Mouse (Mus musculus) CH12.LX (cell line): ENCODE measurements around the gene Lmna. TPM values are rescaled to one million over a fixed set of nuclear protein-coding genes. Genes with fewer than 3 reads are reported as not detected.

Source experiments
- DNase-seq: peaks from one replicate; pipeline ENCODE4 v3.0.0-alpha.2; 2013; ENCODE audit errors: extremely low read depth
- H3K27ac ChIP-seq: 2 replicates; pipeline ENCODE4 v1.5.1; 2012; ENCODE audit warnings: low read depth, mild to moderate bottlenecking, control low read depth, moderate library complexity; ENCODE audit not compliant: insufficient read depth
- H3K27me3 ChIP-seq: replicated peaks from 2 replicates; pipeline ENCODE3; 2012; ENCODE audit warnings: inconsistent platforms
- H3K36me3 ChIP-seq, 2 experiments: replicated peaks in 1 of 2; 2 replicates each; pipeline versions ENCODE3 to v1.6.1; 2012; ENCODE audit warnings: inconsistent platforms in 1 of 2, low read length in 1 of 2, mild to moderate bottlenecking in 1 of 2, mixed read lengths in 1 of 2, moderate library complexity in 1 of 2; ENCODE audit not compliant: control insufficient read depth in 1 of 2, insufficient read depth in 1 of 2
- H3K4me1 ChIP-seq, 2 experiments: 2 replicates each; pipeline ENCODE4 v1.6.1; 2012; ENCODE audit warnings: inconsistent platforms in 1 of 2, moderate library complexity in 1 of 2; ENCODE audit not compliant: insufficient read depth in 2 of 2, control insufficient read depth in 1 of 2
- H3K4me2 ChIP-seq: 2 replicates; pipeline ENCODE4 v1.6.1; 2012; ENCODE audit warnings: low read depth, mild to moderate bottlenecking, control low read depth; ENCODE audit not compliant: poor library complexity, insufficient read depth, severe bottlenecking
- H3K4me3 ChIP-seq, 3 experiments: fragments of 150-350 bp in 1 of 3; sonication (generic) in 1 of 3; replicated peaks in 1 of 3; 2 replicates each; pipeline versions ENCODE3 to v1.5.1; 2011 to 2012; ENCODE audit warnings: low read depth in 2 of 3, low read length in 2 of 3, mild to moderate bottlenecking in 2 of 3, moderate library complexity in 2 of 3, control low read depth in 1 of 3, improper control_type of control experiment in 1 of 3, inconsistent platforms in 1 of 3, mixed read lengths in 1 of 3; ENCODE audit not compliant: poor library complexity in 1 of 3
- H3K79me2 ChIP-seq: replicated peaks from 2 replicates; pipeline ENCODE4 v1.6.1; 2012; ENCODE audit warnings: mild to moderate bottlenecking, moderate library complexity; ENCODE audit not compliant: control insufficient read depth, poor library complexity, insufficient read depth, severe bottlenecking; ENCODE audit errors: extremely low read depth
- H3K9ac ChIP-seq: 2 replicates; pipeline ENCODE4 v1.6.1; 2012; ENCODE audit warnings: low read depth, mild to moderate bottlenecking, control low read depth, moderate library complexity; ENCODE audit not compliant: insufficient read depth
- H3K9me3 ChIP-seq: replicated peaks from 2 replicates; pipeline ENCODE3; 2012; ENCODE audit warnings: low read length, inconsistent platforms, mixed read lengths
- CHD1 ChIP-seq: IDR thresholded peaks from 2 replicates; pipeline ENCODE4 v1.6.1; 2012; ENCODE audit warnings: low read depth, low read length, improper control_type of control experiment, inconsistent platforms
- CTCF ChIP-seq, 2 experiments: IDR thresholded peaks in 1 of 2; conservative IDR thresholded peaks in 1 of 2; 2 replicates each; pipeline ENCODE4 v1.5.1; 2011 to 2012; ENCODE audit warnings: low read depth in 2 of 2, low read length in 2 of 2, improper control_type of control experiment in 1 of 2, inconsistent platforms in 1 of 2, mild to moderate bottlenecking in 1 of 2, moderate library complexity in 1 of 2
- E2F4 ChIP-seq: IDR thresholded peaks from 2 replicates; pipeline ENCODE4 v1.6.1; 2011; ENCODE audit warnings: low read depth, low read length, improper control_type of control experiment; ENCODE audit not compliant: insufficient replicate concordance
- EP300 ChIP-seq: IDR thresholded peaks from 2 replicates; pipeline ENCODE4 v1.6.1; 2011; ENCODE audit warnings: low read length, improper control_type of control experiment
- ETS1 ChIP-seq: conservative IDR thresholded peaks from 2 replicates; pipeline ENCODE4 v1.6.1; 2012; ENCODE audit warnings: low read depth, mild to moderate bottlenecking, inconsistent platforms, low read length, improper control_type of control experiment, moderate library complexity
- GABPA ChIP-seq: IDR thresholded peaks from 2 replicates; pipeline ENCODE4 v1.6.1; 2012; ENCODE audit warnings: low read depth, low read length, improper control_type of control experiment, inconsistent platforms; ENCODE audit not compliant: insufficient replicate concordance
- HCFC1 ChIP-seq: IDR thresholded peaks from 2 replicates; pipeline ENCODE4 v1.6.1; 2012; ENCODE audit warnings: low read depth, mild to moderate bottlenecking, inconsistent platforms, low read length, improper control_type of control experiment
- IRF4 ChIP-seq: IDR thresholded peaks from 2 replicates; pipeline ENCODE4 v1.6.1; 2014; ENCODE audit warnings: low read depth, mild to moderate bottlenecking, inconsistent platforms, low read length, improper control_type of control experiment
- JUND ChIP-seq: conservative IDR thresholded peaks from 2 replicates; pipeline ENCODE4 v1.6.1; 2011; ENCODE audit warnings: low read depth, low read length, improper control_type of control experiment
- KAT2A ChIP-seq: IDR thresholded peaks from 2 replicates; pipeline ENCODE4 v1.6.1; 2012; ENCODE audit warnings: low read length, improper control_type of control experiment, inconsistent platforms; ENCODE audit not compliant: insufficient replicate concordance
- MAFK ChIP-seq: IDR thresholded peaks from 2 replicates; pipeline ENCODE4 v1.6.1; 2011; ENCODE audit warnings: low read length, improper control_type of control experiment; ENCODE audit not compliant: insufficient replicate concordance
- MAZ ChIP-seq: IDR thresholded peaks from 2 replicates; pipeline ENCODE4 v1.6.1; 2012; ENCODE audit warnings: low read depth, mild to moderate bottlenecking, inconsistent platforms, low read length, improper control_type of control experiment, moderate library complexity
- MEF2A ChIP-seq: IDR thresholded peaks from 2 replicates; pipeline ENCODE4 v1.6.1; 2014; ENCODE audit warnings: low read depth, mild to moderate bottlenecking, inconsistent platforms, low read length, improper control_type of control experiment, borderline replicate concordance
- MXI1 ChIP-seq: IDR thresholded peaks from 2 replicates; pipeline ENCODE4 v1.6.1; 2011; ENCODE audit warnings: mild to moderate bottlenecking, low read depth, low read length, improper control_type of control experiment
- RAD21 ChIP-seq: IDR thresholded peaks from 2 replicates; pipeline ENCODE4 v1.6.1; 2011; ENCODE audit warnings: low read depth, mild to moderate bottlenecking, low read length, improper control_type of control experiment, moderate library complexity
- SIN3A ChIP-seq: IDR thresholded peaks from 2 replicates; pipeline ENCODE4 v1.6.1; 2012; ENCODE audit warnings: low read length, improper control_type of control experiment, inconsistent platforms
- TBP ChIP-seq: conservative IDR thresholded peaks from 2 replicates; pipeline ENCODE4 v1.6.1; 2011; ENCODE audit warnings: low read depth, low read length, improper control_type of control experiment
- UBTF ChIP-seq: IDR thresholded peaks from 2 replicates; pipeline ENCODE4 v1.6.1; 2012; ENCODE audit warnings: low read depth, mild to moderate bottlenecking, inconsistent platforms, low read length, improper control_type of control experiment, moderate library complexity
- USF2 ChIP-seq: conservative IDR thresholded peaks from 2 replicates; pipeline ENCODE4 v1.6.1; 2011; ENCODE audit warnings: low read depth, low read length, improper control_type of control experiment
- ZNF384 ChIP-seq: IDR thresholded peaks from 2 replicates; pipeline ENCODE4 v1.6.1; 2012; ENCODE audit warnings: low read depth, low read length, improper control_type of control experiment, inconsistent platforms
- dilution Hi-C: fragments of 300-500 bp; cut with MboI; formaldehyde crosslinking; loops from 2 replicates; pipeline ENCODE4 v1.14.3; 2020; ENCODE audit warnings: low sequenced_read_pairs; ENCODE audit not compliant: extremely low pct_unique_long_range_greater_than_20kb, extremely low pct_ligation_motif_present
- in situ Hi-C: fragments of 300-500 bp; cut with MboI; formaldehyde crosslinking; loops from 3 replicates; pipeline ENCODE4 v1.14.3; 2019; ENCODE audit warnings: low sequenced_read_pairs, low pct_ligation_motif_present, low pct_unique_long_range_greater_than_20kb, mixed read lengths
- polyA plus RNA-seq: library from polyadenylated mRNA; unstranded; fragments of >175 nt; gene quantifications from 2 replicates; pipeline ENCODE4 v1.2.1, GENCODE M21; 2012; ENCODE audit warnings: low read depth; ENCODE audit not compliant: insufficient read length
- total RNA-seq, 2 experiments: library from RNA; depleted of rRNA; stranded (reverse); fragments of 300-350 nt in 1 of 2; fragments of >200 nt in 1 of 2; gene quantifications; 2 replicates each; pipeline ENCODE4 v1.2.3; 2012 to 2014

The Lmna gene
- total and polyA plus RNA-seq, 3 experiments: 16.1 to 67.7 (median 17.2) TPM

DNA sequence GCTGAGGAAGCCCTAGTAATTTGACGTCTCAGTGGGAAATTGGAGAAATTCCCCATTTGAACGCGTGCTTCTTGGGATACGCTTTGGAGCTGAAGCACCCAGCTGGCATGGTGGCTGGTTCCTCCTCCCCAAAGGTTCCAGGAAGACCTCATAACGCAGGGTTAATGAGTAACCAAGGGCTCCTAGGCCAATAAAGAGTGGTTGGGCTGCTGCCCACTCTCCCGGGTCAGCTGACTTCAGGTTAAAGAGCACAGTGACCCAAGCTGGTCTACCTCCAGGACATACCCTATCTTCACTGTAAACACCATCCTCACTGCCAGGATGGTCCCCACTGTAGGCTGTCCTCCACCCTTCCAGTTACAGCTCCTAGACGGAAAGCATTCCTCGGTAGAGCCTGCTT, 53.4 kb downstream of the Lmna start:
- in situ Hi-C loops: no loop called here
- Histone ChIP-seq H3K9me3 (no peaks in the 10 kb centered on the region), H3K79me2 (no peaks in the 10 kb centered on the region), H3K4me3 (no peak overlapping the region), H3K9ac (no peak overlapping the region), H3K4me1 (peaks cover 27 to 72% of the 10 kb centered on the region in 2 experiments), H3K27ac (no peak overlapping the region), H3K27me3 (no peaks in the 10 kb centered on the region), H3K4me2 (no peak overlapping the region), H3K36me3 (no peaks in the 10 kb centered on the region)
- dilution Hi-C loops: no loop called here
- no peak for DNase-seq
- no peak for TF ChIP-seq IRF4
- TF ChIP-seq MAFK: no peak
- TF ChIP-seq USF2: no peak
- no peak for TF ChIP-seq EP300
- TF ChIP-seq MEF2A: no peak
- no peak for TF ChIP-seq GABPA
- no peak for TF ChIP-seq RAD21
- TF ChIP-seq ETS1: no peak
- no peak for TF ChIP-seq TBP
- no peak for TF ChIP-seq MAZ
- TF ChIP-seq CHD1: no peak
- no peak for TF ChIP-seq KAT2A
- TF ChIP-seq MXI1: no peak
- no peak for TF ChIP-seq UBTF
- TF ChIP-seq HCFC1: no peak

DNA sequence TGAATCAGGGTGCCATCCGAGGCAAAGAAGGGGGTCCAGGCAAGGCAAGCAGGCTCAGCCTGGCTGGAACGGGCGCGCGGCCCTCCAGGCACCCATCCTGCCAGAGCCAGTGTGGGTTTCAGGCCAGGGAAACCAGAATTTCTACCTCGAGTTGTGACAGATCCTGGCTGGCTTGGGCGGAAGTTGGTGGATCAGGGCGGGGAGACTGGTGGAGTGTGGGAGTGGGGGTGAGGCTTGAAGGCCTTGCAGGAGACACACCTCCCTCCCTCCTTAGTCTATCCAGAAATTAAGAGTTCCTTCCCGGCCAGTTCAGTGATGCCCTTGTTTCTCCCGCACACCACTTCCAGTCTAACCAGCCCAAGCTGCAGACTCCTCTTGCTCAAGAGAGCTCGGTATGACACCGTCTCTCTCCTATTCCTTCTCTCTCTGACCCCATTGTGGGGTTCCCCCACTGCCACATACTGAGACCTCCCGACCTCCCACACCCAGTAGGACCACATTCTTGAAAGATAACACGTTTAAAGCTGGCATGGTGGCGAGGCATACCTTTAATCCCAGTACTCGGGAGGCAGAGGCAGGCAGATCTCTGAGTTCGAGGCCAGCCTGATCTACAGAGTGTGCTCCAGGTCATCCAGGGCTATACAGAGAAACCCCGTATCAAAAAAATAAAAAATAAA, 54.0 kb downstream of the Lmna start:
- H3K79me2 ChIP-seq: no peaks in the 10 kb centered on the region
- no peak for TF ChIP-seq GABPA
- no peak for TF ChIP-seq MAFK
- no peak for TF ChIP-seq JUND
- TF ChIP-seq IRF4: no peak
- TF ChIP-seq SIN3A: no peak
- no peak for TF ChIP-seq EP300
- TF ChIP-seq ZNF384: no peak
- TF ChIP-seq CTCF (conservative IDR thresholded peaks at IDR 0.05 in 1 of 2, IDR thresholded peaks at IDR 0.05 in 1 of 2; ENCODE audit: low read depth in 2 of 2, low read length in 2 of 2): no peak
- no peak for TF ChIP-seq E2F4
- H3K4me2 ChIP-seq: no peak overlapping the region
- no peak overlapping the region for H3K9ac ChIP-seq
- H3K9me3 ChIP-seq: no peaks in the 10 kb centered on the region
- DNase-seq: no peak
- no peak overlapping the region for H3K27ac ChIP-seq
- no peaks in the 10 kb centered on the region for H3K36me3 ChIP-seq
- dilution Hi-C loops (no loop called here), in situ Hi-C loops (no loop called here)
- no peak overlapping the region for H3K4me3 ChIP-seq
- no peaks in the 10 kb centered on the region for H3K27me3 ChIP-seq
- peaks cover 22 to 66% of the 10 kb centered on the region in 2 experiments for H3K4me1 ChIP-seq
